Mouse (Mus musculus) megakaryocyte, embryonic 14.5 days (primary cell): ENCODE results near the gene Cpt1b.

ENCODE experiments used
- FLI1 ChIP-seq: IDR thresholded peaks from 2 replicates; pipeline ENCODE4 v1.6.1; 2012; ENCODE audit warnings: low read length, inconsistent platforms, mixed read lengths
- GATA1 ChIP-seq: IDR thresholded peaks from 3 replicates; pipeline ENCODE4 v1.6.1; 2012; ENCODE audit warnings: mixed read lengths, low read length, inconsistent platforms, borderline replicate concordance

DNA sequence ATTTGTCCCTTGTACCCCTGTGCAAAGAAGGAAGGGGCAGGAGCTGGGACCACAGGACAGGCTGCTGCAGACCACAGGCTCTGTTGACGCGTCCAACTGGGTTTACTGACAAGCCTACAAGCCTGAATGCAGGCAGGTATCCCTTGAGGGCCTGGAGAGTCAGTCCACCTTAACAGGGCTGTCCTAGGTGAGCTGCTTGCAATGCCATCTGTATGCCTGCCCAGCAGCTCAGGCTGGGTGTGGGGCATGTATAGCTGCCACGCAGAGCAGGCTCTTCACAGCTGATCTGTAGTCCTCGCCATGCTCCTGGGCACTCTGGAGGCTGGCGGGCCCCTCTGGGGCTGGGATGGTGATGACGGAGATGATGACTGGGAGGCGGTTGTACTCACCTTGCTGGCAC is 41.0 kb downstream of the Cpt1b start, which contains the start of gene Klhdc7b:
- TF ChIP-seq FLI1 = no peak
- no peak for TF ChIP-seq GATA1
